Mouse (Mus musculus) testis, adult 2 months (tissue): Measurements from ENCODE around the gene Phf10. TPM values are rescaled to one million over a fixed set of nuclear protein-coding genes. Genes with fewer than 3 reads are reported as not detected.
A peak's percentile ranks its signal among the peaks of the same experiment; 100 is the strongest.
"Not testable (repeated sequence)": the region's sequence is repeated elsewhere in the genome, so short reads cannot be mapped to it uniquely, and the experiment has no call there.

Experiments used
- H3K27ac ChIP-seq: fragments of 200-500 bp; 2 replicates; pipeline ENCODE4 v1.5.1; 2012; ENCODE audit warnings: low read depth, low read length; ENCODE audit not compliant: control insufficient read depth, insufficient read depth
- H3K27me3 ChIP-seq: fragments of 200-500 bp; 2 replicates; pipeline ENCODE4 v1.6.1; 2012; ENCODE audit warnings: mild to moderate bottlenecking, low read length, moderate library complexity; ENCODE audit not compliant: control insufficient read depth, insufficient read depth
- H3K36me3 ChIP-seq: fragments of 200-500 bp; 2 replicates; pipeline ENCODE4 v1.6.1; 2012; ENCODE audit warnings: mild to moderate bottlenecking, low read length; ENCODE audit not compliant: control insufficient read depth, insufficient read depth
- H3K4me1 ChIP-seq: fragments of 200-500 bp; 2 replicates; pipeline ENCODE4 v1.6.1; 2012; ENCODE audit warnings: low read length; ENCODE audit not compliant: control insufficient read depth, insufficient read depth
- H3K4me3 ChIP-seq: fragments of 200-500 bp; 2 replicates; pipeline ENCODE4 v1.5.1; 2012; ENCODE audit warnings: low read depth, mild to moderate bottlenecking, low read length, moderate library complexity, mixed read lengths; ENCODE audit not compliant: control insufficient read depth
- POLR2A ChIP-seq: fragments of 200-500 bp; IDR thresholded peaks from 2 replicates; pipeline ENCODE4 v1.6.1; 2012; ENCODE audit warnings: low read depth, mild to moderate bottlenecking, inconsistent platforms, low read length, moderate library complexity; ENCODE audit not compliant: control insufficient read depth
- polyA plus RNA-seq: library from polyadenylated mRNA; depleted of rRNA; stranded (reverse); fragments of >200 nt; gene quantifications from 2 replicates; pipeline ENCODE4 v1.2.3, GENCODE M21; 2012; rRNA removed

Gene Phf10
- polyA plus RNA-seq = 81.8 and 101 TPM in 2 replicates

- Histone ChIP-seq H3K4me3 (peak within 1 kb of the TSS; percentile 96), H3K27ac (peak within 1 kb of the TSS; percentile 88)
- not testable (repeated sequence) for H3K27me3 ChIP-seq, H3K4me1 ChIP-seq, H3K36me3 ChIP-seq
- TF ChIP-seq POLR2A = 0 out of 2 replicates have a peak, but pooled peaks have one; percentile 10
Measured at GRCm38 (mm10) chr17:14960951-14961556, at the start of gene Phf10. TSS of gene Phf10 (minus strand) at chr17:14961273.

GRCm38 (mm10) chr17:15009706-15010413, 48.8 kb upstream of the Phf10 start, which contains the start of gene Gm3435:
TSS of gene Gm3435 (plus strand) at chr17:15010176.
- H3K4me1 ChIP-seq, H3K27ac ChIP-seq, H3K4me3 ChIP-seq, H3K36me3 ChIP-seq, H3K27me3 ChIP-seq: not testable (repeated sequence)

GRCm38 (mm10) chr17:15009088-15009487, 48.0 kb upstream of the Phf10 start:
- H3K27ac ChIP-seq, H3K27me3 ChIP-seq, H3K4me3 ChIP-seq, H3K36me3 ChIP-seq, H3K4me1 ChIP-seq: not testable (repeated sequence)

GRCm38 (mm10) chr17:15000047-15000446, 39.0 kb upstream of the Phf10 start:
- not testable (repeated sequence) for H3K4me3 ChIP-seq, H3K27me3 ChIP-seq, H3K36me3 ChIP-seq, H3K4me1 ChIP-seq, H3K27ac ChIP-seq

GRCm38 (mm10) chr17:14994140-14994539, 33.1 kb upstream of the Phf10 start:
- not testable (repeated sequence) for H3K27ac ChIP-seq, H3K4me3 ChIP-seq, H3K4me1 ChIP-seq, H3K36me3 ChIP-seq, H3K27me3 ChIP-seq

- not testable (repeated sequence) for H3K27me3 ChIP-seq, H3K36me3 ChIP-seq, H3K27ac ChIP-seq, H3K4me1 ChIP-seq, H3K4me3 ChIP-seq
Measured at GRCm38 (mm10) chr17:14993139-14993832, 32.2 kb upstream of the Phf10 start.

GRCm38 (mm10) chr17:14992522-14993138, 31.6 kb upstream of the Phf10 start:
- not testable (repeated sequence) for H3K4me3 ChIP-seq, H3K36me3 ChIP-seq, H3K27ac ChIP-seq, H3K4me1 ChIP-seq, H3K27me3 ChIP-seq

- not testable (repeated sequence) for H3K4me1 ChIP-seq, H3K27ac ChIP-seq, H3K27me3 ChIP-seq, H3K36me3 ChIP-seq, H3K4me3 ChIP-seq
Measured at GRCm38 (mm10) chr17:14990116-14990702, 29.1 kb upstream of the Phf10 start.

- H3K36me3 ChIP-seq, H3K4me1 ChIP-seq, H3K27me3 ChIP-seq, H3K27ac ChIP-seq, H3K4me3 ChIP-seq: not testable (repeated sequence)
Measured at GRCm38 (mm10) chr17:14978362-14979038, 17.4 kb upstream of the Phf10 start, which contains the start of the genes 9030025P20Rik and Gm3417. TSS of gene 9030025P20Rik (plus strand) at chr17:14978468. TSS of gene Gm3417 (minus strand) at chr17:14978790.

GRCm38 (mm10) chr17:14977718-14978361, 16.8 kb upstream of the Phf10 start:
- H3K4me1 ChIP-seq, H3K4me3 ChIP-seq, H3K27ac ChIP-seq, H3K27me3 ChIP-seq, H3K36me3 ChIP-seq: not testable (repeated sequence)
